Mouse (Mus musculus) skeletal muscle tissue, adult 2 months (tissue): Measurements from ENCODE around the gene Gm20521.

Experiments used
- DNase-seq: peaks from one replicate; pipeline ENCODE4 v3.0.0-alpha.2; 2012; ENCODE audit warnings: low read depth, low spot score

Gene Gm20521

DNA sequence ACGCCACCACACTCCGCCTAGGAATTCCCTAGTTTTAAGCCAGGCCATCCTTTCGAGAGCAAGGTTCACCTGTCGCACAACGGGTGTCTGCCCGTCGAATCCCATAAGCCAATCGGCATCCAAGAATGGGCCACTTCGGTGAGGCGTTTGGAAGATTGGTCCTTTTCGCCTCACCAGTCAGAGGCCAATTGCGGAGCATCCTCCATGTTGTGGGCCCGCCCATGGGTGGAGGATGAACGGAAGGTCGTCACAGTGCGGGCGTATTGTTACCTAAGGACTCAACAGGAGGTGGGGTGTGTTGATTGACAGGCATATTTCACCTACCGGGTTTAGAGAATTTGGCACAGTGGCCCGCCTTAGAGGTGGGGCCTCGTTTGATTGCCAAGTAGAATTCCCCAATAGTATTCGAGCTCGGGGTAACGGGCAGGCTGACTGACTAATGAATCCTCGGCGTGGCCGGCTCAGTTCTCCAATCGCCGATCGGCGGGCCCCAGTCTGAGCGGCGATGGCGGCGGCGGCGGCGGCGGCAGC is 10.5 kb downstream of the Gm20521 start:
- peak; percentile 99 for DNase-seq

DNA sequence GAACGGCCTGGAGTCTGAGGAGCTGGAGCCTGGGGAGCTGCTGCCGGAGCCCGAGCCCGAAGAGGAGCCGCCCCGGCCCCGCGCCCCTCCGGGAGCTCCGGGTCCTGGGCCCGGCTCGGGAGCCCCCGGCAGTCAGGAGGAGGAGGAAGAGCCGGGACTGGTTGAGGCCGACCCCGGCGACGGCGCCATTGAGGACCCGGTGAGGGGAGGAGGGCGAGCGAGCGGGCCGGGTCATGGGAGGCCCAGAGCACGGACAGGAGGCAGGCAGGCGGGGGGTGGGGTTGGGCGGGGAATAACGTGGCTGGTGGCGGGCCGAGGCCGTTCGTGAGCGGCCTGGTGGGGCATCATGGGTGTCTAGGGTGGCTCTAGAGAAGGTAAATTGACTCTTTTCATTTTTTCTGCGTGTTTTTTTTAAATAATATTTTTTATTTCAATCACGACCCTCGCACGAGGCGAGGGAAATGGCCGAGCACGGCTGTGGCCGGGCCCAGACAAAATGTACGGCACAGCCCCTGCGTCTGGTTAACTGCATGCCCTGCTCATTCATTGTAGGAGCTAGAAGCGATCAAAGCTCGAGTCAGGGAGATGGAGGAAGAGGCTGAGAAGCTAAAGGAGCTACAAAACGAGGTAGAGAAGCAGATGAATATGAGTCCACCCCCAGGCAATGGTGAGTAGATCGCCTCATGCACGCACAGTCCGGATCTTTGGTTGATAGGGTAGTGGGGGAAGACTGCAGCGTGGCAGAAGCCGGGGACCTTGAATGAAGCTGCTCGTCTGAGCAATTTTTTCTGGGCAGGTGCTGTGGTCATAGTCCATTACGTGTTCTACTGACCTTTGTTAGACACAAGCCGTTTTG is 11.3 kb downstream of the Gm20521 start:
- no peak for DNase-seq

DNA sequence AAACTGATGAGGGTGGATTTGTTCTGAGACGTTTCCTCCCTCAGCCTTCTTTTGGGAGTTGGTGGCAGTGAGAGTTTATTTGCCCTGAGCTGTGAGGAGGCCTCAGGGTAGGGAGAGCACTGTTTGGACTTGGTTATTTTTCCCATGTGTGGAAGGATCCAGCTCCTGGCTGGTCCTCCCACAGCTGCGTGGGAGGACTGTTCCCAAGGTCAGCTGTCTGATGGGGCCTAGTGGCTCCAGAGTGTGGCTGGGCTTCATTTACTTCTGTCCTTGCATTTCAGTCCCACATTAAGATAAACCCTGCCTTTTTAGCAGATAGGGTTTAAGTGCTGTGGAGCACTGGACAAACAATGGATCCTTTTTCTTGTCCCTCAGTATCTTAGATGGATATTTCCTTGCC is 14.2 kb downstream of the Gm20521 start:
- DNase-seq = no peak

DNA sequence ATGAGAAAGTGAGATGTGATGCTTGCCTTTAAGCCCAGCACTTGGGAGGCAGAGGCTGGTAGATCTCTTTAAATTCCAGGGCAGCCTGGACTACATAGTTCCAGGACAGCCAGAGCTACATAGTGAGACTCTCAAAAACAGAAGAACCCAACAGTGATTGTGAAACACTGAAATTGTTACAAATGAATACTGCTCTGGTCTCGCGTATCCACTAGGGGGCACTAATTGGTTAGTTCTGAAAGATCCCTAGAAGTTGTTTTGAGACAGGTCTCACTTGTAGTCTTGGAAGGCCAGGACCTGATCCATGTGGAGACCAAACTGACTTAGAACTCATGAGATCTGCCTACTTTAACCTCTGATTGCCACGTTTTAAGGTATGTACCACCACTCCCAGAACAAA is 17.1 kb downstream of the Gm20521 start:
- DNase-seq = peak; percentile 73

DNA sequence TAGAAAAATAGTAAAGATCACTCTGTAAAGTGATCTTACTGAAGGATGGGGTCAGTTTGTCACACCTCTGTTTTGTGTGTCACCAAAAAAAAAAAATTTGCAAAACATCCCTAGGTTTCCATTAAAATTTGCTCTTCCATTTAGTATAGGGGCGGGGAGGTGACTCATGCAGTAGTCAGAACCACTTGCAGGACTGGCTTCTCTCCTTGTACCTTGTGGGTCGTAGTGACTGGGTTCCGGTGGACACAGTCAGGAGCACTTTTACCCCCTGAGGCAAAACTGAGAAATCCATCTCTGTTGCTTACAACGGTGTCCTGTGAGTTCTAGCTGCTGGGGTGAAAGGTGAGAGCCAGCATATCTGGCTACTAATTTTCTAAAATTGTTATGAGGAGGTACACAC is 20.4 kb downstream of the Gm20521 start:
- no peak for DNase-seq

DNA sequence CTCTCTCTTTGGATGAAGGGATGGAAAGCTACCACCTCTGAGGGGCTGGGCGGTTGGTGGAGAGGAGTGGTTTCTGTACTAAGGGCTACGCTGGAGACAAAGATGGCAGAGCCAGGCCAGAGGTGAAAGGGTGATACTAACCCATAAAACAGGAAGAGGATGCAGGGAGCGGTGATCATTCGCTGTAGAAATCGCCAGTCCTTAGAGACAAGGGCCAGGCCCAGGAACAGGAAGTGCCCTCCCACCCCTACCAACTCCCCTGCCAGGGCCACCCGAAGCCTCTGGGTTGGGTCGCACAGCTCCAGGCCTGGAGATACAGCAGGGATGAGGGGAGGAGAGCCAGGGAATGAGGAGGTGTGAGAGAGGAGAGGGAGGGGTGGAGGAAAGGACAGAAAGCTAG is 25.4 kb downstream of the Gm20521 start:
- no peak for DNase-seq

DNA sequence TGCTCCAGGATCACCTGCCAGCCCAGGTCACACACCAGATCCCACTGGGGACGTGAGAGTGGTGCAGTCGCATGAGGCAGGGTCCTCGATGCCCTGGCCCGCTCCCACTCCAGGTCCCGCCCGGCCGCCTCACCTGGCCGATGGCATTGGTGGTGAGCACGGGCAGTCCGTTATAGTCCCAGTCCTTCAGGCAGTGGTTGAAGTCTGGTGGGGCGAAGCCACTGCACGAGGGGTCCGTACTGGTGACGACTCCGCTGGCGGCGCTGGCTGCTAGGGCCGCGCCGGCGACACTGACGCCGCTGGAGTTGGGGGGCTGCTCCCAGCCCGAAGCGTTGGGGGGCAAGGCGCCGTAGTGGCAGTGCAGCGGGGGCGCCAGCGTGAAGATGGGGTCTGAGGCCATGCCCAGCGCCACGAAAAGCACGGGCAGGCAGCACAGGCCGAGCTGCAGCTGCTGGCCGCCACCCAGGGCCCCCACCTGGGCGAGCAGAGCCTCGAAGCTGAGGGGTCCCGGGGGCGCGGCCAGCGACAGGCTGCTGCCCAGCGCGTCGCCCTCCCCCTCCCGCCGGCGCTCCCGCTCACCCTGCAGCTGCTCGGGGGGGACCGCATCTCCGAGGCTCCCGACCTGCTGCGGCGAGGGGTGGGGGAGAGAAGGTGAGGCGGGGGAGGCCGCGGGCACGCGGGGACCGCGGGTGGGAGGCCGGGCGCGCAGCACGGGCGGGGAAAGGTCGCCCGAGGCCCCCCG is 29.0 kb downstream of the Gm20521 start:
- DNase-seq = no peak

DNA sequence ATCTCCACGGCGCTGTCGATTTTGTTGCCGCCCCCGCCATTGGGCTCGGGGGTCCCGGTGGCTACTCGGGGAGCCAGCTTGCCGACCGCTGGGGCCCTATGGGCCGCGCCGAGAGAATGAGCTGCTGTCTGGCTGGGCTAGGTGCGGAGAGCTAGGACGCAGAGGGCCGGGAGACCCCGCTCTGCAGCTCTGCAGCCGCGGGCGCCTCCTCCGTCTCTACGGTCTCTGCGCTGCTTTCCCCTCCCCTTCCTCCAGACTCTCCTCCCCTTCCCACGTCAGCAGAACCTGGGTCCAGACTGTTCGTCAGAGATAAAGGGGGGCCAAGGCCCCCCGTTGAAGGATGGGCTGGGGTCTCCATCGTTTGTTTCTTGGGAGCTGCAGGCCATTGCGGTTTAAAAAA is 29.6 kb downstream of the Gm20521 start, which contains the start of gene Slc22a17:
Slc22a17 (minus strand) TSS at position 247 of the 400 bp plus-strand sequence.
- peak; percentile 40 for DNase-seq

DNA sequence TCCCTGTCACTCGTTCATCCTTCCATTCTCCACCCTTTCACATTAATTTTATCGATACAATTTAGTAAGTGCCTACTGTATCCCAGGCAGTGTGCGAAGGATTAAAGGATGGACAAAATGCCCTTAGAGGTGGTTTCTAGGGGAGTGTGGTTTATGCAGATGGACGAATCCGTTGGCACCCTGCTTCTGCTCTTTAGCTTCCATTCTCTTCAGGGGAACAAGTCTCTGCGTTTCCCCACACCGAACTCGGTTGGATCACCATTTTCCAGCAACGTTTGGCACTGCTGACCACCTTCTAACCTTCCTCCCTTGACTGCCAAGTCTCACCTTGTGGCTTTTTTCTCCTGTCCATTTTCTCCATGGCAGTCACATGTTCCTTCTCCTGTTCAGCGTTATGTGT is 30.1 kb downstream of the Gm20521 start:
- DNase-seq = no peak

DNA sequence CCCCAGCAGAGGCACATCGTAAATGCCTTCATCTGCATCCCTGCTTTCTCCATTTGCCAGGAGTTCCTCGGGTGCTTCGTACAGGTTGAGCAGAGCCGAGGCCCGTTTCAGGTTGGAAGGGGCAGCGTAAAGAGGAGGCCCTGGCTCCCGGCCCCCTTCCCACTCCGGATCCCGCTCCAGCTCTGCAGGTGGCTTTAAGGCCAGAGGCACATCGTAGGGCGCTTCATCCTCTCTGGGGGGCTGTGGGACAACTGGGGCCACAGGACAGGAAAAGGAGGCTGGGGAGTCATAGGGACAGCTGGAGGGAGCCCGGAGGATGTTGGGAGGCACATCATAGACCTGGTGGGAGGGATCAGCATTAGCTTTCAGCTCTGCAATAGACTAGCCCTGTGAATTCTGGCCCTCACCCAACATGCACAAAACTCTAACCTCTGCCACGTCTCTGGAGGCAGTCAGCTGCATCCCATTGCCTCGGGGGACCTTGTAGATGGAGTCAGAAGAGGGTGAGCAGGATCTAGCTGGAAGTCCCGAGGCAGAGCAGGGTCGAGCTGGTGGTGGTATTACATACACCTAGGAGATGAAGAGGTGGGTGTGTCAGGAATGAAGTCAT is 36.9 kb downstream of the Gm20521 start:
- no peak for DNase-seq

DNA sequence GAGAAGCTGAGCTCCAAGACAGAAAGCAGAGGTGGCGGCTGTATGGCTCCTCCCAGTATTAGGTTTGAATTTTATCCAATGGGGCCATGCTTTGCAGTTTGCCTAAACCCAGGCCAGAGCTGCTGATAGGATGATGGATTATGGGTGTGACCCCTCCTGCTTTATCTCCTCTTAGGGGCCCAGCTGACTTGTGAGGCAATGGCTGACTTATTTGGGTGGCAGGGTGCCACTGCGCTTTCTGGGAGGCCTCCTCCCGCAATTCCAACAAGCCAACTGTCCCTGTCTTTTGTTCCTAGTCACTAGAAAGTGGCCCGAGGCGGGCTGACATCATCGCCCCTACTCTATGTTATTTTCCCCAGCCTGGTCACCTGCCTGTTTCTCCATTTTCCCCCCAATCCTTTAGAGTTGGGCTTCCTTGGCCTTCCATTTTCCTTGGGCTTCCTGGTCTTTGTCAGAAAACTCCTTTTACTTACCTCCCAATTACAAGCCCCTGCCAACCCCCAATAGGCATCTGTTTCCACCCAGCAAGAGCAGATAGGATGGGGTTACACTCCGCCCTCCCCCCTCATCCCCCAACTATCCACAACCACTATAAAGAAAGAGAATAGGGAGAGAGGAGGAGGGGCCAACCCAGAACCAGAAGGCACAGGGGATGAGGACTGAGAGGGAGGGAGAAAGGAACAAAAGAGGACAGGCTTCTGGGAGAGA is 41.6 kb downstream of the Gm20521 start:
- DNase-seq = peak; percentile 77

DNA sequence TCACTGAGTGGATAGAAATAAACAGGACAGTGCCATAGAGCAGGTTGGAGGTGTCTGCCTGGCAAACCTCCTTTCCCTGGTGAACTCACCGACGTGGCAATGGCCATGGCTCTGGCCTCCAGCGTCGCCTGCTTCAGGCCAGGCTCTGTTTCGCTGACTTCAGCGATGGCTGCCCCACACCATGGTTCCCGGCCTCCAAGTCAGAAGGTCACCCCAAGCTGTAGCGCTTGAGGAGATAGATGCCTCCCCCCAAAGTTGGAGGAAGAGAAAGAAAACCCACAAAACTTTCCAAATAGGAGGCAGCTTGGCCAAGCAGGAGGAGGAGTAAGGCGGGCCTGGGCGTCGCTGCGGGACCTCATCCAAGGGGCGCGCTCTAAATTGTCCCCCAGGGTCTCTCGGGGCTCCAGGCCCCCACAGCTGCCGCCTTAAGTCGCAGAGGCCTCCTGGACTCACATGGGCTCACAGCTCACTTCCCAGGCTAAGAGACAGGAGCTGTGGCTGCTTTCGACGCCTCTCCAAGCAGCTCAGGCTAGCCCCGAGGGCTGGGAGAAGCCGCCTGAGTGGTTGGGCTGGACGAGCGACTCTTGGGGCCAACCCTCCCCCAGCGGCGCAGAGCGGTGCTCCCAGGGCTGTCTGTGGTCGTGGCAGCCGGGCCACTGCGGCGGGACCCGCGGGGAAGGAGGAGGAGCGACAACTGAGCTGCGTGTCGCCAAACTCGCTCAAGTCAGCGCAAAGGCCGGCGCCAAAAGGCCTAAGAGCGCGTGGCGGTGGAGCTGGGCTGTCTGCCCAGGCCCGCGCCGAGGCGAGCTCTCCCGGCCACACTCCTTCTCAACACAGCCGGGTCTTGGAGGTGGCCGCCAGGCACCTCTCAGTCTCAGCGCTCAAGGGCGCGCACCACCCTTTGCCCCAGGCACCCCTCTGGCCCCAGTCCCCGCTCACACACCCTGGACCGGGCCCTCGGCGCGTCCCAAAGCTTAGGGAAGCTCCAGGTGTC is 42.4 kb downstream of the Gm20521 start, which contains the start of gene Efs:
Efs (minus strand) TSS at position 778 of the 994 bp plus-strand sequence.
- DNase-seq = peak; percentile 58

DNA sequence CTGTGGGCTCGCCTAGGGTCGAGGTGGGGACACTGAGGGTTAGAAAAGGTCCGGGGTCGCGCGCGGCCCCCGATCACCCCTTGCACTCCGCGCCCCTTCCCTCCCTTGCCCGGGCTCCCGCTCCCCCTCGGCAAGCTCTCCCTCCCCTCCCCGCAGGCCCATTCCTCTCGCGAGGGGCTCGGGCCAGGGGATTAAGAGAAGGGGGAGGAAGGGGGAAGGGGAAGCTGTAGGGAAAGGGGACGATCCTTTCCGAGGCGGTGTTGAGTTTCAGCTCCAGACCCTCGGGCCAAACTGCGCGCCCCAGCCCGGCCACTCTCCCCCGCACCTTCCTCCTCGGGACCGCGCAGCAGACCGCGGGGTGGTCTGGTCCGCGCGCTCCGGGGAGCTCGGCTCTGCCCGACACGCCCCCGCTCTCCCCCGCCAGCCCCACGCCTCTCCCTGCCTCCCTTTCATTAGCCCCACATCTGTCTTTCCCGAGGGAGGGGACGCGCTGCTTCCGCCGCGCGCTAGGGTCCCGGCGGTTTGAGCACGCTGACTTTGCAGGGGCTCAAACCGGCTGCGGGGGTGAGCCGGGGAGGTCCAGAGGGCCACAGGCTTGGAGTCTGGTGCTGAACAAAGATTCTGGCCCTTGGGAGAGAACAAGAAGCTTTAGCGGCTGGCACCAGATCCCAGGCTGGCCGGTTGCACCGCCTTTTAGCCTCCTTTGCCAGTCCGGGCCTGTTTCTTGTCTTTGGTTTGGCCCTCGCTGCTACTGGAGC is 43.3 kb downstream of the Gm20521 start:
- DNase-seq = peak; percentile 30

DNA sequence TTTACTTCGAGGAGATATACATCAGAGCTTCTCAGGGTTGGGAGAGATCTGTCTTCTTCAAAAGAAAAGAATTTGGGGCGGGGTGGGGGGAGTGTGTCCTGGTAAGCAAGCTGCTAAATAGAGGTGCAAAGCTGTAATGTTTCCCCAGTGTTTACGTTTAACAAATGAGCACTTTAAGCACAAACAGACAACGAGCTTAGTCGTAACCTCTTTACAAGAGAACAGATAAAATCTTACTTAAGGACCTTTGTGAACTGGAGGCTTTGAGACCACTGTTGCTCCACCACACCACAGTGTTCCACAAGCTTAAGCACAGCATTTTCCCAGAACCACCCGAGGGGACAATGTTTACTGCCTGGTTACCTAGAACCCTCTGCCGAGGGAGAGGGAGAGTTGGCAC is 44.1 kb downstream of the Gm20521 start:
- DNase-seq = no peak

DNA sequence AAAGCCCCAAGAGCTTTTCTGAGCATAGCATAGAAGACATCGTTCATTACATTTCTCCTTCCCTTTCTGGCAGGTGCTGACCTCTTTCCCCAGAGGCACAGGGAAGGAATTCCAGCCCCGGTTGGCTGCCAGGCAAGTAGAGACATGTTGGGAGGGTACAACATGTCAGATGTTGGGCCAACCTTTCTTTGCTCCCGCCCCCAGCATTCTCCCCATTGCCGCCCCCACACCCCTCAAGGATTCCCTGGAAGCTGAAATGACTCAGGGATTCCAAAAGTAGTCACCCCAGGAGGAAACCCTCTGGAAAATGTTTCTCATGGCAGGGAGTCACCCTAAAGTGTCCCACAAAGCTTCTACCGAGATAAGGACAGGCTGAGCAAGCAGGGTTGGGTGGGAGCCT is 46.6 kb downstream of the Gm20521 start:
- no peak for DNase-seq

DNA sequence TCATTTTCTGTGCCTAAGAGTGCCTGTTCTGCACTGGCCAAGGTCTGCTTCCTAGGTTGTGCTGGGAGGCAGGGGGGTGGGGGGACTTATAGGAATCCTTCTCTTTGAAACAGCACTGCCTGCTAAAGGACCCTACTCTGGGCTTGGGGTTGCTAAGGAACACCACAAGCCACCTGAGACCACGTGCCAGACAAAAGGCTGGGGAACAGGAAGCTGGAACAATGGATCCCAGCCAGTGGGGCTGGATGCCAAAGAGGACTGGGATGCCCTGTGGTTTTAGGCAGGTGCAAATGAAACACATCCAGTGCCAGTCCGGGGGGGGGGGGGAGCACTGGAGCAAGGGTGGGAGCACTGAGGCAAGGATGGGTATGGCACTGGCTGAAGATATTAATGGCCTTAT is 47.2 kb downstream of the Gm20521 start:
- DNase-seq = no peak

DNA sequence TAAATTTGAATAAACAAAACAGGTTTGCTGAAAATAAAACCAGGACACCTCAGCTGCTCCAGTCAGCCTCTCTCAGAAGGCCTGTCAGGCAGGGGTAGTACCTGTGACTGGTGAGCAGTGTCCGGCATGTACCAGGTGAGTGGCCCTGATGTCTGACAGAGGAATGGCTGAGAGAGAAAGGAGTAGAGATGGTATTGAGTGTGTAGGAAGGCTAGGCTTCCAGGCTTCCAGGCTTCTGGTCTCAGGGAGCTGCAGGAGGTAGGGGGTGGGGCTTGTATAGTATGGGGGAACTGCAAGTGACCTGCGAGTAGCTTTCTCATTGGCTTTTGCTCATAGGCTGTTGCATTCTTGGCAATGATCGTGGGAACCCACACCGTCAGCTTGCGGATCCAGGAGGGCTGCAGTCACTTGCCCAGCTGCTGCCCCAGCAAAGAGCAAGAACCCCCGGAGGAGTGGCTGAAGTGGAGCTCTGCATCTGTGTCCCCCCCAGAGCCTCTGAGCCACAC is 49.5 kb downstream of the Gm20521 start, which contains the start of gene Il25:
Il25 (plus strand) TSS at position 51 of the 506 bp plus-strand sequence.
- DNase-seq = no peak

DNA sequence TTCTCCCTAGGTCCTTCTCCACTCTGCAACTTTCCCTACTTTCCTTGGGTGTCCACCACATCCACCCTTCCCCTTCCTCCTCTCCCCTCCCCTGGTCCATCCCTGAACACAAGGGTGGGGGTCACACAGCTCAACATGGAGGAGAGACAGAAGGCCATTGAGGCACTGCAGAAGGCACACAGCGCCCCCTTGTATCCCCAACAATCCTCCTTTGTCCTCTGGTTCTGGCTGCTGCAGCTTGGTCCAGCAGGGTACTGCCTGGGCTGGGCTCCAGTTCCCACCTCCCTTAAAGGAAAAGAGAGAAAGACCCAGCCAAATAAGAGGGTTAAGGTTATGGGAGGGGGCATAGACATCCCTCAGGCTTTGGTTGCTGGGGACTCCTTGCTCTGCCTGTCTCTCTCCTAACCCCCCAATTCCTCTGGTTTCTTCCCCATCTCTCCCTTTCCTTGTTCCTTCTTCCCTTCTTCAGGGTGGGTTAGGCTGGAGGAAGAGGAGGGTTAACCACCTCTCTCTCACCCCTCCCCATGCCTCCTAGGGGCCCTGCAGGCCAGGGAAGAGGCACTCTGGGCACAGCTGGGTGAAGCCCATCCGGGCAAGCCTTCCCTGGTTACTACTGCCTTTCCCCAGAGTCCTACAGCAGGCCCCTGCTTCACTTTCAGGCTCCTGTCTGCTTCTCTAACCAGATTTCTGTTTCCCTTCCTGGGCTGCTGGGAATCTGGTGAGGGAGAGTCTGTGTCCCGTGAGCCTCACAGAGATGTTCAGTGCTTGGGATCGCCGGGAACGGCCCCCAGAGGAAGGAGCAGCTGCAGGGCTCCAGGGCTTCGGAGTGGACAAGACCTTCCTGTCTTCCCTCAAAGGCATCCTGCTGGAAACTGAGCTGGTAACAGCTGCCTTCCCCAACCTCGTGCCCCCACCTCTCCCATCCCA is 52.9 kb downstream of the Gm20521 start, which contains the start of gene Cmtm5:
Cmtm5 (plus strand) TSS at position 358 of the 927 bp plus-strand sequence.
- no peak for DNase-seq
